Mouse (Mus musculus) Patski (cell line): ENCODE data around the gene Cp. TPM values are rescaled to one million over a fixed set of nuclear protein-coding genes. Genes with fewer than 3 reads are reported as not detected.
A peak's percentile ranks its signal among the peaks of the same experiment; 100 is the strongest.
"Not testable (repeated sequence)": the region's sequence is repeated elsewhere in the genome, so short reads cannot be mapped to it uniquely, and the experiment has no call there.

Source experiments
- ATAC-seq: fragments of 100-300 bp; one replicate; pipeline ENCODE4 v1.8.0; 2021
- CTCF ChIA-PET: fragments of 350-600 bp; sonication (Branson Sonifier 250); formaldehyde crosslinking; loops from one replicate; lab custom pipeline; 2022; ENCODE audit warnings: inconsistent platforms; lab: Charles Lee
- POLR2A ChIA-PET: fragments of 350-600 bp; sonication (Branson Sonifier 250); formaldehyde crosslinking; loops from one replicate; lab custom pipeline; 2022; ENCODE audit warnings: antibody characterized with exemption, inconsistent platforms; lab: Charles Lee
- DNase-seq: peaks from one replicate; pipeline ENCODE4 v3.0.0-alpha.2; 2011; ENCODE audit warnings: low read depth, low spot score
- H3K27me3 ChIP-seq: fragments of 371-371 bp; one replicate; pipeline ENCODE4 v1.5.1; 2021
- CTCF ChIP-seq: fragments of 100-300 bp; IDR thresholded peaks from one replicate; pipeline ENCODE4 v1.5.1; 2021
- in situ Hi-C: fragments of 300-500 bp; cut with MboI; formaldehyde crosslinking; loops from 3 replicates; pipeline ENCODE4 v1.11.1; 2018; ENCODE audit warnings: low pct_unique_long_range_greater_than_20kb, mixed read lengths
- polyA plus RNA-seq: library from polyadenylated mRNA; unstranded; gene quantifications from one replicate; pipeline ENCODE4 v1.2.3, GENCODE M21; 2021

Cp gene
- polyA plus RNA-seq, 1 experiment from 2014 or later = 902 TPM

DNA sequence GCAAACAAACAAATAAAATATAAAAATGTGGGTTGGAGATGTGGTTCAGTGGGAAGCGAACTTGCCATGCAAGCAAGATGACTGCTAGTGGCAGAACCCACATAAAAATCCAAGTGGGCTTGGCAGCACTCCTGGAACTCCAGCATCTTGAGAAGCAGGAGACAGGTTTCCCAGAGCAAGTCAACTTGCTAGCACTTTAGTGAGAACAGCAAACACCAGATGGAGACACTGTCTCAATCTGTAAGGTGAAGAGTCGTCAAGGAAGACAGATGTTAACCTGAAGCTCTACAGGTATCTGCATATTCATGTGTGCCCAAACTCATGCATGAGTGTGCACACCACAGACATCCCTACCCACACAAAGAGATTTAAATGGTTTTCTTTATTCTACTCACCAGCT, 42.7 kb downstream of the Cp start:
- no peak for DNase-seq
- no peaks in the 10 kb centered on the region for H3K27me3 ChIP-seq
- POLR2A ChIA-PET = no interaction called here
- no peak for ATAC-seq
- in situ Hi-C loops = no loop called here
- no peak for TF ChIP-seq CTCF
- CTCF ChIA-PET = interaction anchor here (1.4 kb wide), 1 partner anchor 21 kb away, joined by 3 read pairs; no protein-coding TSS in a partner anchor

GRCm38 (mm10) chr3:20000806-20001205, 44.0 kb downstream of the Cp start:
- no peaks in the 10 kb centered on the region for H3K27me3 ChIP-seq
- in situ Hi-C loops = loop anchor here (5.0 kb wide), 1 partner anchor 99 kb away; no protein-coding TSS in a partner anchor
- ATAC-seq = no peak
- TF ChIP-seq CTCF = no peak
- no peak for DNase-seq
- POLR2A ChIA-PET = no interaction called here
- CTCF ChIA-PET = no interaction called here

DNA sequence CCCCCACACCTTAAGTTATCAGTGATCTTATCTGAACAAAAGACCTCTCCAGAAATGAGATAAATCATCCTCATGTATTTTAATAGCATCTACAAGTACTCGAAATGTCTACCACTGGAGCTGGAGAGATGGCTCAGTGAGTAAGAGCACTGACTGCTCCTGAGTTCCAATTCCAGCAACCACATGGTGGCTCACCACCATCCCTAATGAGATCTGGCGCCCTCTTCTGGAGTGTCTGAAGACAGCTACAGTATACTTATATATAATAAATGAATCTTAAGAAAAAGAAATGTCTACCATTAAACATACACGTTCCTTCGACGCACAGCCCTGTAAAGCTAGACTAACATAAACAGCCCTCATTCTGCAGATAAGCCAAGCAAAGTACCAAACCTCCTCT, 45.9 kb downstream of the Cp start:
- ATAC-seq (peak; percentile 45), DNase-seq (no peak)
- in situ Hi-C loops = loop anchor here (5.0 kb wide), 1 partner anchor 100 kb away; no protein-coding TSS in a partner anchor
- TF ChIP-seq CTCF = peak; percentile 89
- no peaks in the 10 kb centered on the region for H3K27me3 ChIP-seq
- ChIA-PET POLR2A (interaction anchor here (1.2 kb wide), 1 partner anchor 152 kb away, joined by 3 read pairs; the partner anchor contains the start of gene Gyg), CTCF (interaction anchor here (1.0 to 1.8 kb wide), 8 partner anchors 10 to 108 kb away, joined by 3 to 4 read pairs (median 3); no protein-coding TSS in a partner anchor)

- ChIA-PET CTCF (interaction anchor here (1.6 kb wide), 1 partner anchor 99 kb away, joined by 4 read pairs; no protein-coding TSS in a partner anchor), POLR2A (no interaction called here)
- no peaks in the 10 kb centered on the region for H3K27me3 ChIP-seq
- DNase-seq (no peak), ATAC-seq (no peak)
- in situ Hi-C loops = loop anchor here (5.0 kb wide), 1 partner anchor 102 kb away; no protein-coding TSS in a partner anchor
- no peak for TF ChIP-seq CTCF
These were observed 47.6 kb downstream of the Cp start for GRCm38 (mm10) chr3:20004422-20004821.

DNA sequence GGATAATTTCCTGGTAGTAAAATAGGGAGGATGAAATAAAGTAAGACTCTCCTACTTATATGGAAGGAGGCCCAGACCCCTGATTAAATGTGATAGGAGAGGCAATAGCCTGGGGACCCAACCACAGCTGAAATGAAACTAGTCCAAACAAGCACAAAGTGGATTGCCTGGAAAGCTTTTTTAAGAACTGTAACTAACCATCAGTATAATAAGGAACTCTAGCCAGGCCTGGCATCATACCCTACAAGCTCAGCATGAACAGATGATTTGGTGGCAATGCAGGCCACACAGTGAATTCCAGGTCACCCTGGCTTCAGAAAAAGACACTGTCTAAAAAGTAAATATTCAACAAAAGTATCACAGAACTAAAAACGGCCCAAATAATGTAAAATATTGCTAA, 48.8 kb downstream of the Cp start:
- DNase-seq = no peak
- no peak for ATAC-seq
- TF ChIP-seq CTCF = no peak
- in situ Hi-C loops = no loop called here
- H3K27me3 ChIP-seq = no peaks in the 10 kb centered on the region
- ChIA-PET CTCF (no interaction called here), POLR2A (no interaction called here)

DNA sequence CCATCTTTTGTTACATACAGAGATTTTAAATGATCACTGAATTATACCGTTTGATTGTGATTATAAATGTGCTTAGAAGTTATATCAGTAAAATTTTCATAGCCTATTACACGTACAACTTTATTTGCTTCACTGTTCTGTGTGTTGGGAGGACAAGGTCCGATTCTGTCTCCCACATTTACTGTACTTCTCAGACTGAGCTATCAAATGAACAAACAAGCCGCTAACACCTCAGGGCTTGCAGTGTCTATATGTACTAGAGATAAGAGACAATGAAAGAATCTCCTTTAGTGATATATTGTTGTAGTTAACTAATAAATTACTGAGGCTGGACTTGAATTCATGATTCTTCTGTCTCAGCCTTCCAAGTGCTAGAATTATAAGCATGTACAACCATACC, 50.4 kb downstream of the Cp start:
- ChIA-PET CTCF (interaction anchor here (1.0 kb wide), 1 partner anchor 93 kb away, joined by 3 read pairs; no protein-coding TSS in a partner anchor), POLR2A (no interaction called here)
- ATAC-seq = no peak
- DNase-seq = no peak
- in situ Hi-C loops = no loop called here
- TF ChIP-seq CTCF = no peak
- no peaks in the 10 kb centered on the region for H3K27me3 ChIP-seq

DNA sequence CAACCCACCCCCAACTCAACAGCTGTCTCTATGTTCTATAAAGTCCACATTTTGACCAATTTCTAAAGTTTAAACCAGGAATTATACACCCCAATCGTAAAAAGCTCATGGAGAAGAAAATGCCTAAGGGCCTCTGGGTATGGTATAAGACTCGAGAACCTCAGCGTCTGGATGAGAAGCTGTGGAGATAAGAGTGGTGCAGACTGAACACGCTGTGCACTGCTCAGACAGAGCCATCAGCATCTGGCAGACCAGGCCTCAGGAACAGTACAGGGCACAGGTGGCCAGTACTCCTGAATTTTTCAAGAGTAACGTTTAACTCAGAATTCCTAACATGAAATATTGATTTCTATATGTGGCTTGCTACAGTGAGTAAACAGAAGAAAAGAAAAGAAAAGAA, 50.9 kb downstream of the Cp start:
- ChIA-PET POLR2A (no interaction called here), CTCF (interaction anchor here (1.0 to 1.4 kb wide), 4 partner anchors 9 to 103 kb away, joined by 3 to 5 read pairs (median 4); no protein-coding TSS in a partner anchor)
- TF ChIP-seq CTCF = no peak
- ATAC-seq (no peak), DNase-seq (no peak)
- in situ Hi-C loops = no loop called here
- no peaks in the 10 kb centered on the region for H3K27me3 ChIP-seq

DNA sequence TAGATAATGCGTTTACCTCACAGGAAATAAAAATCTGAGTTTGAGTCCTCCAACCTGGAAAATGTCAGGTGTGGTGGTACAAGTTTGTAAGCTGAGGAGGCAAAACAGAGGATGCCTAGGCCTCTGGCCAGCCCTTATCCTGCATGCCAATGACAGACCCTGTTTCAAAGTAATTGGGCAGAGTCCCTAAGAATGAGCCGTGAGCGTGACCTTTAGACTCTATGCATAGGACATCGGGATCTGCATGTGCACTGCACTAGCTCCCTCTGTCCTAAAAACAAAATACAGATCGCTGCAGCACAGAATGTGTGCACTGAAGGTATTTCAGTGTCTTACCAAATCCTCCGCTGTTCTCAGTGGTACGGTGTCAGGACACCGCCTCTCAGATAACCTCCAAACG, 53.6 kb downstream of the Cp start:
- CTCF ChIA-PET = interaction anchor here (0.7 to 1.8 kb wide), 5 partner anchors 10 to 108 kb away, joined by 3 to 5 read pairs (median 4); no protein-coding TSS in a partner anchor
- in situ Hi-C loops = loop anchor here (5.0 kb wide), 1 partner anchor 187 kb away; no protein-coding TSS in a partner anchor
- ATAC-seq = no peak

GRCm38 (mm10) chr3:20010905-20011304, 54.1 kb downstream of the Cp start:
- in situ Hi-C loops = loop anchor here (5.0 kb wide), 1 partner anchor 186 kb away; no protein-coding TSS in a partner anchor
- DNase-seq, H3K27me3 ChIP-seq, POLR2A ChIA-PET: not testable (repeated sequence)
- CTCF ChIA-PET = interaction anchor here (0.7 to 1.8 kb wide), 5 partner anchors 9 to 109 kb away, joined by 3 to 5 read pairs (median 4); no protein-coding TSS in a partner anchor
- peak; percentile 29 for ATAC-seq

More for the DNA sequence above, 53.6 kb downstream of the Cp start:
- DNase-seq = no peak
- TF ChIP-seq CTCF = no peak
- no peaks in the 10 kb centered on the region for H3K27me3 ChIP-seq
- POLR2A ChIA-PET = interaction anchor here (0.6 kb wide), 1 partner anchor 53 kb away, joined by 5 read pairs; no protein-coding TSS in a partner anchor

DNA sequence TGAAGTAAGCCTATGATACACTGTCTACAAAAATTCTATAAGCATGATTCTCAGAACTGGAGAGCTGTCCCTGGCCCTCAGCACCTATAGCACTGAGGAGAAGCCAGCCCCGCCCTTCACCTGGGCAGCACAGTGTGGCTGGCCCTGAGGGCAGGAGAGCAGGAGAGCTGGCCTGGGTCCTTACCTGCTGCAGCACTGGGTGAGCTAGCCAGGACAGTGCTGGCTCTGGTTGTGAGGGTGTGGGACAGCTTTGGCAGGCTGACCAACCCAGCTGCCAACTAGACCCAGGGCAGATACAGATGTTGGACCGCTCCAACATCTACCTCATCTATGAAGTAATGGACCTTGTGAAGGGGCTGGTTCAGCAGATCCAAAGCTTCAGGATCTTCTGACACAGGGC, 57.6 kb downstream of the Cp start:
- CTCF ChIA-PET = interaction anchor here (1.0 to 1.9 kb wide), 2 partner anchors 9 to 13 kb away, joined by 3 to 7 read pairs; no protein-coding TSS in a partner anchor
- DNase-seq (no peak), ATAC-seq (no peak)
- no peak for TF ChIP-seq CTCF
- H3K27me3 ChIP-seq = no peaks in the 10 kb centered on the region
- POLR2A ChIA-PET = interaction anchor here (0.8 to 1.0 kb wide), 2 partner anchors 11 to 18 kb away, joined by 3 to 4 read pairs; no protein-coding TSS in a partner anchor
- in situ Hi-C loops = loop anchor here (5.0 kb wide), 1 partner anchor 183 kb away; no protein-coding TSS in a partner anchor

- TF ChIP-seq CTCF = no peak
- DNase-seq (no peak), ATAC-seq (no peak)
- no peaks in the 10 kb centered on the region for H3K27me3 ChIP-seq
- ChIA-PET CTCF (interaction anchor here (1.3 kb wide), 1 partner anchor 16 kb away, joined by 3 read pairs; no protein-coding TSS in a partner anchor), POLR2A (no interaction called here)
- in situ Hi-C loops = no loop called here
These were observed 61.2 kb downstream of the Cp start for GRCm38 (mm10) chr3:20018076-20018475.
